Mouse (Mus musculus) neural tube, embryonic 15.5 days (tissue): Measurements from ENCODE around the gene Pofut1. TPM values are rescaled to one million over a fixed set of nuclear protein-coding genes. Genes with fewer than 3 reads are reported as not detected.

Experiments used
- ATAC-seq: fragments of 200-750 bp; cut with Nextera tagmentation; 2 replicates; pipeline ENCODE4 v1.8.0; 2017; ENCODE audit warnings: mild to moderate bottlenecking, moderate TSS enrichment, moderate library complexity; ENCODE audit not compliant: low FRiP score
- H3K27ac ChIP-seq: fragments of 300-500 bp; sonication (generic); replicated peaks from 2 replicates; pipeline ENCODE4 v1.5.1; 2015; ENCODE audit warnings: mild to moderate bottlenecking, inconsistent platforms
- H3K27me3 ChIP-seq: fragments of 300-500 bp; sonication (generic); replicated peaks from 2 replicates; pipeline ENCODE4 v1.6.1; 2015; ENCODE audit warnings: inconsistent platforms
- H3K36me3 ChIP-seq: fragments of 300-500 bp; sonication (generic); 2 replicates; pipeline ENCODE4 v1.6.1; 2015; ENCODE audit warnings: inconsistent platforms
- H3K4me1 ChIP-seq: fragments of 300-500 bp; sonication (generic); 2 replicates; pipeline ENCODE4 v1.6.1; 2015; ENCODE audit warnings: inconsistent platforms
- H3K4me2 ChIP-seq: fragments of 300-500 bp; sonication (generic); 2 replicates; pipeline ENCODE4 v1.6.1; 2015; ENCODE audit warnings: inconsistent platforms, mild to moderate bottlenecking, moderate library complexity
- H3K4me3 ChIP-seq: fragments of 300-500 bp; sonication (generic); replicated peaks from 2 replicates; pipeline ENCODE4 v1.5.1; 2015; ENCODE audit warnings: mild to moderate bottlenecking, inconsistent platforms
- H3K9ac ChIP-seq: fragments of 300-500 bp; sonication (generic); replicated peaks from 2 replicates; pipeline ENCODE4 v1.6.1; 2015; ENCODE audit warnings: mild to moderate bottlenecking, inconsistent platforms
- H3K9me3 ChIP-seq: fragments of 300-500 bp; sonication (generic); replicated peaks from 2 replicates; pipeline ENCODE4 v1.6.1; 2016; ENCODE audit warnings: inconsistent platforms
- WGBS: fragments of 180-500 bp; shearing (Covaris S2); methylation state at CpG from one replicate; pipeline ENCODE4 v1.1.7; 2015; ENCODE audit warnings: mixed read lengths; 5-methylcytosine and 5-hydroxymethylcytosine counted together
- polyA plus RNA-seq: library from polyadenylated mRNA; unstranded; fragments of >200 nt; fragmentation: Nextera tagmentation; extraction: Ambion mirVana; gene quantifications from 2 replicates; pipeline ENCODE4 v1.2.1, GENCODE M21; 2015

Pofut1 gene
- polyA plus RNA-seq, 1 experiment from 2014 or later, result 5.5 TPM

DNA sequence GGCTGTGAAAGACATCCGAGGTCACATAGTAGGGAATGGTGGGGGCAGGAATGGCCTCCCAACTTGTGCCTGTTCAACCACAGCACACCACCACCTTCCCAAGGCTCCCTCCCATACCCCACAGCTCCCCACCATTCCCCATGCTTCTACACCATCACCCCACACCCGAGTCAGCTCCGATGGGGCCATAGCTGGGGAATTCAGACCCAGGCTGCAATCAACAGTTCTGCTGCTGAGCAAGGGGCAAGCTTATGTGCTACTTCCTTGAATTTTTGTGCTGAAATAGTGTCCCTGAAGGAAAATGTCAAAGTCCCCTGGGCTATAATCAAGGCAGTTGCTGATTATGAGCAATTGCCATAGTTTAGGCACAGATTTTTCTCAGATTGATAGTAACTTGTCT is 22.8 kb upstream of the Pofut1 start:
- Histone ChIP-seq H3K27me3 (no peaks in the 10 kb centered on the region), H3K9me3 (no peaks in the 10 kb centered on the region), H3K4me3 (no peak overlapping the region), H3K4me1 (no peaks in the 10 kb centered on the region), H3K36me3 (peaks cover 8% of the 10 kb centered on the region; the same call in 1 of the 2 replicates), H3K9ac (no peak overlapping the region), H3K4me2 (no peak overlapping the region), H3K27ac (no peak overlapping the region)
- 76% methylated on average over 3 of the region's 3 CpGs for WGBS
- no peak for ATAC-seq

DNA sequence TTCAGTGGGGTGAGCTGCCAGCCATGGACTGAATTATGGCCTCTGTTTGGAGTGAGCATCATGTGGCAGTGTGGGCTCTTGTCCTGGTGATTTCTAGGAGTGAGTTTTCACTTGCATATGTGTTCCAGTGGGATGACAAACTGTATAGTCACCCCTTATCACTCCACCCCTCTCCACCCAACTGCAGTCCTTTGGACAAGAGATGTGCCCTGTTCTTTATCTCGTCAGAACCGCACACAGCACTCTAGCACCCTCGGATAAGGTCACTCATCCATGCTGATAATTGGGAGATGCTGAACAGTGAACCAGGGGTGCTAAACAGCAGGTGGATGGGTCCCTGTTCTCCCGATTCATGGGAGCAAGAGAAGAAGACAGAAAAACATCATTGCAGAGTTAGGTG is 19.7 kb upstream of the Pofut1 start:
- H3K4me1 ChIP-seq, result peaks cover 23% of the 10 kb centered on the region
- no peaks in the 10 kb centered on the region for H3K27me3 ChIP-seq
- no peak overlapping the region for H3K27ac ChIP-seq
- no peak overlapping the region for H3K9ac ChIP-seq
- WGBS, result 95% methylated on average over 4 of the region's 4 CpGs
- no peaks in the 10 kb centered on the region for H3K9me3 ChIP-seq
- ATAC-seq, result no peak
- H3K4me3 ChIP-seq, result no peak overlapping the region
- peaks cover 8% of the 10 kb centered on the region; the same call in 1 of the 2 replicates for H3K36me3 ChIP-seq
- H3K4me2 ChIP-seq, result no peak overlapping the region

DNA sequence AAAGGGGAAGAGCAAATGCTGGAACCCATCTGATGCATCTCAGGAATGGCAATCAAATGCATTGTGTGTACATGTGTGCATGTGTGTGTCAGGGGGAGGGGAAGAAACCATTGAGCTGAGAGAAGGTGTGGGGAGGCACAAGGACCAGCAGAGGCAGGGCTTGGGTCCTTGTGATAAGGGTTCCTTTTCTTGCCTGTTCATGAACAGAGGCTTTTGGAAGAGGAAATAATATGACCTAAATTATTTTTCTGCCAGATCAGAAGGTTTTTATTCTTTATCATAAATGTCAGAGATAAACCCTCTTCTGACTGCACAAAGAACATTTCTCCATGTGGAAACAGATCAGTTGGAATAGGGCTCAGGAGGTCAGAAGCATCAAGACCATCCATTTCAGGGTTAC is 19.2 kb upstream of the Pofut1 start:
- H3K9me3 ChIP-seq, result no peaks in the 10 kb centered on the region
- peaks cover 23% of the 10 kb centered on the region for H3K4me1 ChIP-seq
- no peaks in the 10 kb centered on the region for H3K27me3 ChIP-seq
- H3K4me2 ChIP-seq, result no peak overlapping the region
- no peak overlapping the region for H3K27ac ChIP-seq
- peaks cover 8% of the 10 kb centered on the region; the same call in 1 of the 2 replicates for H3K36me3 ChIP-seq
- H3K9ac ChIP-seq, result no peak overlapping the region
- no peak for ATAC-seq
- no peak overlapping the region for H3K4me3 ChIP-seq

DNA sequence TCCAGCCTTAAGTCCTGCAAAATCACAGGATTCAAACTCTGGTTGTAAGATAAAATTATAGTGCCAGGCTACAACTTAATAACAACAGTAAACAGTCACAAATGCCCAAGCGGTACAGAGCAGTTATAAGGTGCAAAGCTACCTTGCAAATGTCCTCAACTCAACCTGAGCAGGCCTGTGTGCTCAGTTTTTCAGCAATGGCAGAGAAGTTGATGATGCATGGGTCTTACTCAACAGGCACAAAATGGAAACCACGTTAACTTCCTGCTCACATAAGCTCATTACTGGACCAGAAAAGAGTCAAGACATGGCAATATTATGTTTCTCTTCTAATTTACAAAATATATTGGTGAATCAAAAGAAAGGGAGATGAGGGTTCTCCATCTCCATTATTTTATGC is 18.8 kb upstream of the Pofut1 start:
- Histone ChIP-seq H3K4me3 (no peak overlapping the region), H3K4me1 (peaks cover 23% of the 10 kb centered on the region), H3K36me3 (peaks cover 8% of the 10 kb centered on the region; the same call in 1 of the 2 replicates), H3K27ac (no peak overlapping the region), H3K27me3 (no peaks in the 10 kb centered on the region), H3K9me3 (no peaks in the 10 kb centered on the region), H3K9ac (no peak overlapping the region), H3K4me2 (no peak overlapping the region)
- no peak for ATAC-seq
- 95% methylated on average over 2 of the region's 2 CpGs for WGBS

DNA sequence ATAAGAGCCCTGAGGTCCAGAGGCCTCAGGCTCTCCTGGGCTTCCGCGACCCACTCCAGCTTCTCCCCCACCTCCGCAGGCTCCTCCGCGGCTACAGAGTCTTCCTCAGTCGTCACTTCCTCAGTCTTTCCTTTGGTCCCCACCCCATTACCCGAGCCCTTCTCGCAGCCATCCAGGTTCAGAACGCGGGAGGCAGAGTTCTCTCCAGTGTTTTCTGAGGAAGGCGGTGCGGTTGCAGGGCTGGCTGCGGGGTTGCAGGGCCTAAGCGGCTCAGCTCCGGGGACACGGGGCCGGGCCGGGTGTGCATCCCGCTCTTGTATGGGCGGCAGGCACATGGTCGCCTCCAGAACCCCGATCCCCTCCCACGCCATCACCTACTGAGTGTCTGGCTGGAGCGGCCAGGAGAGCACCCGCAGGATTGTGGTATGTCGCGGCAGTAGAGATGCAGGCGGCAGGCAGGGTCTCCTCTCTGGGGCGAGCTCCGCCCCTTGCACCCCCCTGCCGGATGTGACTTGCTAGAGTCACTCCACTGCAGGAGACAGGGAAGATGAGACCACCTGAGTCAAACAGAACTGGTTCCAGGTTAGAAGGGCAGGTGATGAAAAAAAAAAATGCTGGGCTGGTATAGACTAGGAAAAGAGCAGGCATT is 16.3 kb upstream of the Pofut1 start, which contains the start of gene Tspyl3:
Gene Tspyl3 (minus strand): TSS at position 496 of the 649 bp plus-strand sequence.
- no peaks in the 10 kb centered on the region for H3K27me3 ChIP-seq
- H3K9me3 ChIP-seq, result no peaks in the 10 kb centered on the region
- peak within 1 kb of the TSS; percentile 64 for H3K4me3 ChIP-seq
- H3K27ac ChIP-seq, result peak within 1 kb of the TSS; percentile 84
- peaks cover 29% of the 10 kb centered on the region for H3K36me3 ChIP-seq
- peak within 1 kb of the TSS; percentile 69 for H3K4me2 ChIP-seq
- 3% methylated on average over 31 of the region's 31 CpGs for WGBS
- H3K4me1 ChIP-seq, result peaks cover 23% of the 10 kb centered on the region
- peak; percentile 92 for ATAC-seq
- peak within 1 kb of the TSS; percentile 74 for H3K9ac ChIP-seq

DNA sequence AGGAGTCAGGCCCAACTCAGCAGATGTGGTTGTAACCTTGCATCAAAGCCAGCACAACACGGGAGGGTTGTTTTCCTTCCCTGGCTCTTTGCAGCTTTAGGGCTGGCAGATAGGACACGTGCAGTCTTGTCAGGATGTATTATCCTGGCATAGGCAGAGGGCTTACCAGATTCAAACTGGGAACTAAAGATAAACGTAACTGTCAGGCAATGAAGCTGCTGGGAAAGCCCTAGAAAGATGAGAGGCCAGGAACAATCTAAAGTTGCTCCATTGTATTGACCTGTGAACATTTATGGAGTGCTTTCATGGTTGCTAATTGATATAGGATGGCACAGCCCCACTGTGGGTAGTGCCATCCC is 15.8 kb upstream of the Pofut1 start:
- Histone ChIP-seq H3K9me3 (no peaks in the 10 kb centered on the region), H3K4me3 (peak overlapping the region; percentile 64), H3K9ac (peak overlapping the region; percentile 74; the same call in 1 of the 2 replicates), H3K27ac (peak overlapping the region; percentile 84), H3K36me3 (peaks cover 34% of the 10 kb centered on the region), H3K27me3 (no peaks in the 10 kb centered on the region), H3K4me2 (peak overlapping the region; percentile 69), H3K4me1 (peaks cover 23% of the 10 kb centered on the region)
- no peak for ATAC-seq
- WGBS, result 2% methylated on average over 3 of the region's 3 CpGs

DNA sequence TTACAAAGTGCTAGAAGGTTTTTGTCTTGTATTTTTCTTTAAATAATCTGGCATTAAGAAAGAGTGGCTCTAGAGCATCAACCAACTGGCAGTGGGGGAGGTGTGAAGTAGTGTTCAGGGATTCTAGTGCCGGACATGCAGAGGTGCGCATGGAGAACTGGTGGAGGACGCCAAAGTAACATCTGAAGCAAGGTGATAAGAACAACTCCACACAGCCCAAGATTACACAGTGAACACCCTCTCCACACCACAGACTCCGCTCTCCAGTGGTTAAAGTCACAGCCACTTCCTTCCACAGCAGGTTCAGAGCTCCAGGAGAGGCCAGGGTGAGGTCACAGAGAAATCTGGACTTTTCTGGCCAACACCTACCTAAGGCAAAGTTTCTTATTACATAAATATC is 13.4 kb upstream of the Pofut1 start:
- no peaks in the 10 kb centered on the region for H3K9me3 ChIP-seq
- H3K4me2 ChIP-seq, result no peak overlapping the region
- WGBS, result 89% methylated on average over 4 of the region's 4 CpGs
- H3K36me3 ChIP-seq, result peaks cover 48% of the 10 kb centered on the region
- H3K27ac ChIP-seq, result no peak overlapping the region
- ATAC-seq, result no peak
- H3K27me3 ChIP-seq, result no peaks in the 10 kb centered on the region
- H3K4me1 ChIP-seq, result peaks cover 23% of the 10 kb centered on the region
- H3K4me3 ChIP-seq, result no peak overlapping the region
- no peak overlapping the region for H3K9ac ChIP-seq

DNA sequence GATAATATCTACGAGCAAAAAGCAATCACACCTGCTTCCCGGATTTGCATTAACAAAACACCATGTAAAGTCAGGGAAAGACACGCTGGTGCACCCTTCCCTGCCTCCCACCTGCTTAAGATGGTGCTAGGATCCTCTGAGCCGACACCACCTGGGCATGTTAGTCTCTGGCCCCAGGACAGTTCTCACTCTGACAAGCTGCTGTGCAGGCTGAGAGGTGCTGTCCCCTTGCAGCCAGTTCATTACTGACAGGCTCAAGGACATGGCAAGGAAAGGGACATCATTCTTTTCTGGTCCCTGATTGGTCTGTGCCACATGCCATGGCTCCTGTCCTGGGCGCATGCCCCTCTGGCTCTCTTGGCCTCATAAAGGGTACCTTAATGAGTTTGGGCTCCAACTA is 12.8 kb upstream of the Pofut1 start:
- WGBS, result 93% methylated on average over 5 of the region's 5 CpGs
- Histone ChIP-seq H3K9ac (no peak overlapping the region), H3K4me2 (no peak overlapping the region), H3K4me3 (no peak overlapping the region), H3K27ac (no peak overlapping the region), H3K27me3 (no peaks in the 10 kb centered on the region), H3K4me1 (peaks cover 23% of the 10 kb centered on the region), H3K36me3 (peaks cover 52% of the 10 kb centered on the region), H3K9me3 (no peaks in the 10 kb centered on the region)
- ATAC-seq, result no peak

DNA sequence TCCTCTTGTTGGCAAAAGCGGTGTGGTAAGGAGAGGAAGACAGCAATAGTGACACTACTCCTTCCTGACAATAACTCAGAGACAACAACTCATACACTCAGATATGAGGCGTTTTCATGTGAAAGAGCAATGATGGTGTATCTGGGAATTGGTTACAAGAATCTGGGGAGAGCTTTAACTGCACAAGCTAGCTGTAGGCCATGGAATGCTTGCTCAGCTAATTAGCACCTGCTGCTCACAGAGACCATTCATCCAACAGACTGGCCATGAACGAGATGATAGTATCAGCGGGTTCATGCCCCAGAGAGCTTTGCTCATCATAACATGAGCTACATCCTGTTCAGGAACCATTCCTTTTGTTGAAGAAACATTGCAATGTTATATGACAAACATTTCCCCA is 4.1 kb upstream of the Pofut1 start:
- H3K27me3 ChIP-seq, result no peaks in the 10 kb centered on the region
- H3K36me3 ChIP-seq, result peaks cover 31% of the 10 kb centered on the region
- H3K9ac ChIP-seq, result no peak overlapping the region
- peaks cover 41% of the 10 kb centered on the region for H3K4me1 ChIP-seq
- WGBS, result 57% methylated on average over 4 of the region's 4 CpGs
- no peaks in the 10 kb centered on the region for H3K9me3 ChIP-seq
- no peak for ATAC-seq
- no peak overlapping the region for H3K4me2 ChIP-seq
- H3K27ac ChIP-seq, result no peak overlapping the region
- no peak overlapping the region for H3K4me3 ChIP-seq

DNA sequence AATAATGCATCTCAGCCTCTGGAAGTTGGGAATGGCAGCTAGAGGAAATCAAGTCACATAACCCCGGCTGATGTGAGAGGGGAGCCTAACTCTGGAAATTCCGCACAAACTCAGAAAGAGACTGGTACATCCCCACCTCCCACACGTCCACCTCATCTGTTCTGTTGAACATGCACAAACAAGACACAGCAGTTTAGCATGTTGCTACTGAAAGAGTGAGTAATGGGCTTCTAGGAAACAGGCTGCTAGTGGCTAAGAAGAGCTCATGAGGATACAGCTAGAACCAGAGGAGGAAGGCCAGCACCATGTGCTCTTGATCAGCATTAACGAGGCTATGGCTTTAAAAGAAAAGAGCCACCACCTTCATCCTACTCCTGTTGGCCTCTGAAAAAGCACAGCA is 3.4 kb upstream of the Pofut1 start:
- Histone ChIP-seq H3K9me3 (no peaks in the 10 kb centered on the region), H3K36me3 (peaks cover 26% of the 10 kb centered on the region), H3K27me3 (no peaks in the 10 kb centered on the region), H3K27ac (no peak overlapping the region), H3K4me1 (peaks cover 46% of the 10 kb centered on the region), H3K4me2 (no peak overlapping the region), H3K9ac (no peak overlapping the region), H3K4me3 (no peak overlapping the region)
- no peak for ATAC-seq
- WGBS, result 81% methylated on average over 4 of the region's 4 CpGs

DNA sequence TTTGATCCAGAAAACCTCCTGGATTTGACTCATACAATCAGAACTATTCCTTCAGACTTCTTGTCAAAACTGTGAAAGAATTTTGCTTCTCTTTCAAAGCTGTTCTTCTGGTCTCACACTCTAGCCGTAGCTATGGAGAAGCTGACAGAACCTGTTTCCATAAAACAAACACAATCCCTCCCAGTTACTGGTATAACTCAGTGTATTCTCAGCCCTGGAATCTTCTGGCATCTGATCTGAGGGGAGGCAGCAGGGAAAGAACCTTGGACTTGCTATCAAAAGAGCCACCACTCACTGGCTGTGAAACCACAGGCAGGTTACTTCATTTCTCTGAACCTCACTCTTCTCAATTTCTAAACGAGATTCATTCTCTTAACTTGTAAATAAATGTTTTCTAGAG is 2.9 kb upstream of the Pofut1 start:
- Histone ChIP-seq H3K27me3 (no peaks in the 10 kb centered on the region), H3K36me3 (peaks cover 22% of the 10 kb centered on the region), H3K4me2 (no peak overlapping the region), H3K4me3 (no peak overlapping the region), H3K9me3 (no peaks in the 10 kb centered on the region), H3K4me1 (peaks cover 46% of the 10 kb centered on the region), H3K9ac (no peak overlapping the region), H3K27ac (no peak overlapping the region; the same call in 1 of the 2 replicates)
- no peak for ATAC-seq
- WGBS, result 76% methylated on average over 2 of the region's 2 CpGs

DNA sequence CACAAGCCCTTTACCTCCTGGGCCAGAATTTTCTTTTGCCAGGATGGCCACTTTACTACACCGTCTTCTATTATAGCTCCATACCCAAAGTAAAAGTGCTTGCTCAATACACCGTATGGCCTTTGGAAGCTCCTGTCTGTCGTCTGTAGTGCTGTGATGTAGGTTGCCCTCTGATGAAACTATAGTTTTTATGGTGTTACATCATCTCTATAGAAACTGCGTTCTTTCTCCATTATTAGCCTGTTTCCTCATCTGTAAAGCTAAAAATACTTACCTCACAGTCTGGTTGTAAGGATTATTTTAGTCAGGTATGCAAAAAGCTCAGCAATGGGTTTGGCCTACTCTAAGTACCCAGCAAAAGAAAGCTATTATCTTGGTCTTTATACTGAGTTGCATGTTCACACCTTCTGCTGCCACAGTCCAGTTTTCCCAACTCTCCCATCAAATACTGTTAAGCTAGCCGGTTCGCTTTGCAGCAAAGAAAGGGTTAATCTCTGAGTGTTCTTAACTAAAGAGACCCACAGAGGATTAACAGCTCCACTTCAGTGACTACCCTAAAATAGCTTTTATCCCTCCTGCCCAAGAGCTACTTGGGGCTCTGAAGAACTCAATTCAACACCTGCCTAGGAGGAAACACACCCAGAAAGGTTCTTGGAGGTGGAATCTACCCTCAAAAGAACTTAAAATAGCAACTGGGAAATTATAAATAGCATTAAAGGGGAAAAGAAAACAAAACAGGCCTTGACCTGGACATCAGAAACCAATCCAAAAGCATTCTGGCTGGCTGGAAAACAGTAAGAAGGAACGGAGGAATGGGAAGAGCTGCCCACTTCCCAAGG is 2.1 kb upstream of the Pofut1 start:
- Histone ChIP-seq H3K27me3 (no peaks in the 10 kb centered on the region), H3K4me3 (peak overlapping the region; percentile 91), H3K4me1 (peaks cover 46% of the 10 kb centered on the region), H3K9ac (peak overlapping the region; percentile 96), H3K27ac (peak overlapping the region; percentile 49), H3K36me3 (peaks cover 16% of the 10 kb centered on the region), H3K4me2 (peak overlapping the region; percentile 78), H3K9me3 (no peaks in the 10 kb centered on the region)
- WGBS, result 68% methylated on average over 7 of the region's 7 CpGs
- no peak for ATAC-seq
